Mouse (Mus musculus): ENCODE measurements around the gene Bckdha. TPM values are rescaled to one million over a fixed set of nuclear protein-coding genes. Genes with fewer than 3 reads are reported as not detected.

Gene Bckdha
- polyA plus RNA-seq (2014; fragmentation: Nextera tagmentation; extraction: Ambion mirVana), result 40.6 and 46.3 TPM in 2 replicates

GRCm38 (mm10) chr7:25658657-25659472 is at the start of gene Bckdha, which contains the start of gene Exosc5:
TSS of gene Bckdha (minus strand) at chr7:25658981.
TSS of gene Exosc5 (plus strand) at chr7:25659164.
- H3K9me3 ChIP-seq (ENCODE audit: control insufficient read depth, low read length), result no peaks in the 10 kb centered on the region
- peak within 1 kb of the TSS; percentile 54 for H3K9ac ChIP-seq (replicated peaks; ENCODE audit: low read length)
- H3K4me2 ChIP-seq (ENCODE audit: low read length), result peak within 1 kb of the TSS; percentile 74
- DNase-seq, result peak; percentile 100
- H3K4me1 ChIP-seq (ENCODE audit: control insufficient read depth, insufficient read depth, low read length), result peaks cover 18% of the 10 kb centered on the region
- ATAC-seq (ENCODE audit: low FRiP score, low TSS enrichment), result peak; percentile 99
- H3K27me3 ChIP-seq (ENCODE audit: control insufficient read depth, insufficient read depth, low read length), result no peaks in the 10 kb centered on the region
- H3K27ac ChIP-seq (replicated peaks; ENCODE audit: low read depth, low read length), result peak within 1 kb of the TSS; percentile 50
- H3K4me3 ChIP-seq (replicated peaks; ENCODE audit: low read depth, low read length), result peak within 1 kb of the TSS; percentile 54
- WGBS, result under 1% methylated on average over 50 of the region's 50 CpGs
- peaks cover 10% of the 10 kb centered on the region; the same call in 1 of the 2 replicates for H3K36me3 ChIP-seq (ENCODE audit: control insufficient read depth, insufficient read depth, low read length)

GRCm38 (mm10) chr7:25707581-25708292 is 49.0 kb upstream of the Bckdha start:
- H3K4me2 ChIP-seq (ENCODE audit: low read length), result no peak overlapping the region
- H3K27me3 ChIP-seq (ENCODE audit: control insufficient read depth, insufficient read depth, low read length), result no peaks in the 10 kb centered on the region
- no peak overlapping the region for H3K4me3 ChIP-seq (replicated peaks; ENCODE audit: low read depth, low read length)
- H3K4me1 ChIP-seq (ENCODE audit: control insufficient read depth, insufficient read depth, low read length), result peaks cover 17% of the 10 kb centered on the region
- no peak overlapping the region for H3K9ac ChIP-seq (replicated peaks; ENCODE audit: low read length)
- no peak for DNase-seq
- no peaks in the 10 kb centered on the region for H3K9me3 ChIP-seq (ENCODE audit: control insufficient read depth, low read length)
- H3K27ac ChIP-seq (replicated peaks; ENCODE audit: low read depth, low read length), result no peak overlapping the region
- WGBS, result 69% methylated on average over 15 of the region's 15 CpGs
- peaks cover 8% of the 10 kb centered on the region for H3K36me3 ChIP-seq (ENCODE audit: control insufficient read depth, insufficient read depth, low read length)
- no peak for ATAC-seq (ENCODE audit: low FRiP score, low TSS enrichment)

DNA sequence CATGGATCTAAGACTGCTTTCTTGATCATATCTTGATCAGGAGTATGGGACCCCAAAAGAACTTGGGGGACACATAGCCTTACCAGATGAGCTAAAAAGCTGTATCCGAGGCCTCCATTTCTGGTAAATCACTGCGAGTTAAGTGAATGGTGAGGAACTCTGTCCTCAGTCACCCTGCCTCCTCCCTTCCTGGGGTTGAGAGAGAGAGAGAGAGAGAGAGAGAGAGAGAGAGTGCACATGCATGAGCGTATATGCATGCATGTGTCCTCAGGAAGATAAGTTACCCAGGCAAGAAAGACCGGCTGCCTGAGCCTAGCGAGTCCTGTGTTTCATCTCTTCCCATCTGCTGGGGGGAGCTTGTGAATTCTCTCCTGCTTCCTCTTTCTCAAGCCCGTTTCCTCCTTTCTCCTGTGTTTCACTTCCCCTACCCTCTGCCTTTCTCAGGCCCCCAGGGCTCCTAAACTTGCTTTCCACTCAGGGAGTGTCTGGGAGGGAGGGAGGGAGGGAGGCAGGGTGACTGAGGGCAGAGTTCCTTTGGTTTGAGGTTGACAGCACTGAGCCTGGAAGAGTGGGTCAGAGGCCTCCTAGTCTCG is 47.9 kb upstream of the Bckdha start:
- WGBS, result 66% methylated on average over 7 of the region's 7 CpGs

DNA sequence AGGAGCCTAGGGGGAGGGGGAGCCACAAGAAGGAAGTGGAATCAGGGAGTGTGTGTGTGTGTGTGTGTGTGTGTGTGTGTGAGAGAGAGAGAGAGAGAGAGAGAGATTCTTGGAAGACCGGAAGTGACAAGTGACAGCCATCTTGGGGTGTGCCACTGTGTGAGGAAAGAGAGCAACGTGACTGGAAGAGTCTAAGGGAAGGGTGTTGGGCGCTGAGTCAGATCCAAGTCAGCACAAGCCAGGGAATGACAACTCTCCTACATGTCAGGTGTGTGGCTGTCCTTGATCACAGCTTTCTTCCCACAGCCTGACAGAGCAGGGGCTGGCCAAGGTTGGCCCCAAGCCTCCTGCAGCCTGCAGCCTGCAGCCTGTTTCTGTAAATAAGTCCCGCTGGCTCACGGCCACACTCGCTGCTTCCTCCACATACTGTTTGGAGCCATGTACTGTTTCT is 47.0 kb upstream of the Bckdha start:
- H3K9ac ChIP-seq (replicated peaks; ENCODE audit: low read length), result no peak overlapping the region
- 0 out of 2 replicates have a peak, but pooled peaks cover 2% of the 10 kb centered on the region for H3K9me3 ChIP-seq (ENCODE audit: control insufficient read depth, low read length)
- H3K36me3 ChIP-seq (ENCODE audit: control insufficient read depth, insufficient read depth, low read length), result no peaks in the 10 kb centered on the region
- no peak overlapping the region for H3K4me3 ChIP-seq (replicated peaks; ENCODE audit: low read depth, low read length)
- no peak overlapping the region for H3K4me2 ChIP-seq (ENCODE audit: low read length)
- no peak for DNase-seq
- H3K27ac ChIP-seq (replicated peaks; ENCODE audit: low read depth, low read length), result no peak overlapping the region
- H3K27me3 ChIP-seq (ENCODE audit: control insufficient read depth, insufficient read depth, low read length), result no peaks in the 10 kb centered on the region
- H3K4me1 ChIP-seq (ENCODE audit: control insufficient read depth, insufficient read depth, low read length), result peaks cover 14% of the 10 kb centered on the region
- WGBS, result 61% methylated on average over 6 of the region's 6 CpGs
- ATAC-seq (ENCODE audit: low FRiP score, low TSS enrichment), result no peak

More for the DNA sequence above, 47.9 kb upstream of the Bckdha start:
- Histone ChIP-seq H3K4me1 (ENCODE audit: control insufficient read depth, insufficient read depth, low read length) (peaks cover 17% of the 10 kb centered on the region), H3K27ac (replicated peaks; ENCODE audit: low read depth, low read length) (no peak overlapping the region), H3K36me3 (ENCODE audit: control insufficient read depth, insufficient read depth, low read length) (no peaks in the 10 kb centered on the region), H3K9ac (replicated peaks; ENCODE audit: low read length) (no peak overlapping the region), H3K9me3 (ENCODE audit: control insufficient read depth, low read length) (0 out of 2 replicates have a peak, but pooled peaks cover 2% of the 10 kb centered on the region), H3K4me2 (ENCODE audit: low read length) (no peak overlapping the region), H3K27me3 (ENCODE audit: control insufficient read depth, insufficient read depth, low read length) (no peaks in the 10 kb centered on the region), H3K4me3 (replicated peaks; ENCODE audit: low read depth, low read length) (no peak overlapping the region)
- ATAC-seq (ENCODE audit: low FRiP score, low TSS enrichment) (no peak), DNase-seq (no peak)

- peak; percentile 55 for DNase-seq
- 4% methylated on average over 37 of the region's 37 CpGs for WGBS
- Histone ChIP-seq H3K4me1 (ENCODE audit: control insufficient read depth, insufficient read depth, low read length) (peaks cover 4% of the 10 kb centered on the region; the same call in 1 of the 2 replicates), H3K9ac (replicated peaks; ENCODE audit: low read length) (peak overlapping the region; percentile 45; the same call in 1 of the 2 replicates), H3K4me3 (replicated peaks; ENCODE audit: low read depth, low read length) (peak overlapping the region; percentile 28), H3K27me3 (ENCODE audit: control insufficient read depth, insufficient read depth, low read length) (no peaks in the 10 kb centered on the region), H3K27ac (replicated peaks; ENCODE audit: low read depth, low read length) (no peak overlapping the region), H3K9me3 (ENCODE audit: control insufficient read depth, low read length) (0 out of 2 replicates have a peak, but pooled peaks cover 2% of the 10 kb centered on the region), H3K36me3 (ENCODE audit: control insufficient read depth, insufficient read depth, low read length) (no peaks in the 10 kb centered on the region), H3K4me2 (ENCODE audit: low read length) (peak overlapping the region; percentile 59)
- ATAC-seq (ENCODE audit: low FRiP score, low TSS enrichment), result peak; percentile 49; the same call in 1 of the 2 replicates
Measured at GRCm38 (mm10) chr7:25704716-25705364, 46.1 kb upstream of the Bckdha start.

GRCm38 (mm10) chr7:25703793-25704494 is 45.2 kb upstream of the Bckdha start:
- Histone ChIP-seq H3K9ac (replicated peaks; ENCODE audit: low read length) (no peak overlapping the region), H3K36me3 (ENCODE audit: control insufficient read depth, insufficient read depth, low read length) (no peaks in the 10 kb centered on the region), H3K27me3 (ENCODE audit: control insufficient read depth, insufficient read depth, low read length) (no peaks in the 10 kb centered on the region), H3K4me2 (ENCODE audit: low read length) (peak overlapping the region; percentile 59), H3K4me1 (ENCODE audit: control insufficient read depth, insufficient read depth, low read length) (peaks cover 4% of the 10 kb centered on the region; the same call in 1 of the 2 replicates), H3K27ac (replicated peaks; ENCODE audit: low read depth, low read length) (no peak overlapping the region), H3K9me3 (ENCODE audit: control insufficient read depth, low read length) (0 out of 2 replicates have a peak, but pooled peaks cover 2% of the 10 kb centered on the region), H3K4me3 (replicated peaks; ENCODE audit: low read depth, low read length) (0 out of 2 replicates have a peak overlapping the region, but pooled peaks have one; percentile 10)
- ATAC-seq (ENCODE audit: low FRiP score, low TSS enrichment) (no peak), DNase-seq (no peak)
- 16% methylated on average over 10 of the region's 10 CpGs for WGBS

DNA sequence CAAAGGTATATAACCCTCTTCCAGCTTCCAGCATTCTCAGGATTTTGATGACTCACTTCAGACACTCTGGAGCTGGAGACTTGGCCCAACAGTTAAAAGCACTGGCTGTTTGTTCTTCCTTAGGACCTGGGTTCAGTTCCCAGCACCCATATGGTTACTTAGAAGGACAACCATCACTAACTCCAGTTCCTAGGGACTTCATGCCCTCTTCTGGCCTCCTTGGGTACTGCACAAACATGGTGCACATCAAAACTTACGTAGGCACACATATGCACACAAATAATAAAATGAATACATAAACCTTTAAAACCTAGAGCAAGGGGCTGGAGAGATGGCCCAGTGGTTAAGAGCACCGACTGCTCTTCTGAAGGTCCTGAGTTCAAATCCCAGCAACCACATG is 43.6 kb upstream of the Bckdha start:
- DNase-seq, result no peak
- Histone ChIP-seq H3K4me3 (replicated peaks; ENCODE audit: low read depth, low read length) (no peak overlapping the region), H3K27me3 (ENCODE audit: control insufficient read depth, insufficient read depth, low read length) (no peaks in the 10 kb centered on the region), H3K4me1 (ENCODE audit: control insufficient read depth, insufficient read depth, low read length) (peaks cover 4% of the 10 kb centered on the region; the same call in 1 of the 2 replicates), H3K4me2 (ENCODE audit: low read length) (no peak overlapping the region), H3K36me3 (ENCODE audit: control insufficient read depth, insufficient read depth, low read length) (no peaks in the 10 kb centered on the region), H3K9ac (replicated peaks; ENCODE audit: low read length) (no peak overlapping the region), H3K9me3 (ENCODE audit: control insufficient read depth, low read length) (0 out of 2 replicates have a peak, but pooled peaks cover 2% of the 10 kb centered on the region), H3K27ac (replicated peaks; ENCODE audit: low read depth, low read length) (no peak overlapping the region)
- no peak for ATAC-seq (ENCODE audit: low FRiP score, low TSS enrichment)
- 96% methylated on average over 2 of the region's 2 CpGs for WGBS

Data from midbrain, embryonic 14.5 days (tissue).